Mouse (Mus musculus): ENCODE measurements around the gene Rnf11. TPM values are rescaled to one million over a fixed set of nuclear protein-coding genes. Genes with fewer than 3 reads are reported as not detected.

Gene Rnf11
- total and polyA plus RNA-seq, 3 experiments, result 8.6 to 8.7 TPM; not detected in 1

DNA sequence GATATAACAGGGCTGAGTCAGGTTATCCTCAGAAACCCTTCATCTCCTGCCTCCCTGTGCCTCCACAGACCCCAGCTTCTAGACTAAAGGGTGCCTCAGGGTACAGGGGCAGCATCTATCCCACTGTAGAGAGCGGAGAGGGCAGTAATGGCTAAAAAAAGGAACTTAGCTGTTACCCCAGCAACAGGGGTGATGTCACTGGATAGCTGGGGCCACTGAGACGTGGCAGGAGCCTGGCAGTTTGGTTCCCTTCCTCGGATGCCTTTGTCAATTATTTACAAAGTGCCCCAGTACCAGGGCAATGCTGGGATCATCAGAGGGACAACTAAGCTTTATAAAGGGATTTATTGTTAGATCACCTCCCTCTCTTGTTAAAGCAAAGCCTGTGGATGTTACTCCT, 65.5 kb downstream of the Rnf11 start:
- H3K36me3 ChIP-seq (ENCODE audit: control insufficient read depth in 1 of 2, insufficient read depth in 2 of 2, low read length in 2 of 2), result peaks cover 0 to 3% of the 10 kb centered on the region in 2 experiments; a peak in 1 of 4 replicates
- H3K9me3 ChIP-seq (replicated peaks; ENCODE audit: insufficient read depth, low read length), result no peaks in the 10 kb centered on the region
- H3K9ac ChIP-seq (ENCODE audit: control insufficient read depth, low read depth, low read length, poor library complexity, severe bottlenecking), result no peak overlapping the region
- H3K27ac ChIP-seq (ENCODE audit: control insufficient read depth, low read depth, low read length), result no peak overlapping the region
- no peak overlapping the region for H3K4me3 ChIP-seq (ENCODE audit: control insufficient read depth in 1 of 2, insufficient read depth in 1 of 2, low read depth in 2 of 2, low read length in 2 of 2)
- H3K4me1 ChIP-seq (ENCODE audit: control insufficient read depth in 1 of 2, insufficient read depth in 2 of 2, low read length in 2 of 2), result peaks cover 0 to 14% of the 10 kb centered on the region in 2 experiments; a peak in 1 of 4 replicates
- peak; percentile 45 for DNase-seq (ENCODE audit: low read depth, low spot score)
- TF ChIP-seq UBTF (IDR thresholded peaks at IDR 0.05; ENCODE audit: borderline replicate concordance, insufficient read depth, low read depth, low read length), result no peak
- no peak for TF ChIP-seq POLR2A (IDR thresholded peaks at IDR 0.05; ENCODE audit: control insufficient read depth in 1 of 2, insufficient read depth in 1 of 2, low read depth in 1 of 2, low read length in 2 of 2, poor library complexity in 1 of 2)
- TF ChIP-seq ETS1 (IDR thresholded peaks at IDR 0.05; ENCODE audit: low read depth, low read length), result no peak
- TF ChIP-seq EP300 (IDR thresholded peaks at IDR 0.05; ENCODE audit: low read depth in 1 of 2, low read length in 2 of 2), result no peak
- TF ChIP-seq TAL1 (IDR thresholded peaks at IDR 0.05; ENCODE audit: low read length), result no peak
- H3K79me2 ChIP-seq (ENCODE audit: control insufficient read depth, insufficient read depth, low read length, poor library complexity), result no peaks in the 10 kb centered on the region
- H3K27me3 ChIP-seq (ENCODE audit: control insufficient read depth in 1 of 2, insufficient read depth in 2 of 2, low read length in 2 of 2), result no peaks in the 10 kb centered on the region

DNA sequence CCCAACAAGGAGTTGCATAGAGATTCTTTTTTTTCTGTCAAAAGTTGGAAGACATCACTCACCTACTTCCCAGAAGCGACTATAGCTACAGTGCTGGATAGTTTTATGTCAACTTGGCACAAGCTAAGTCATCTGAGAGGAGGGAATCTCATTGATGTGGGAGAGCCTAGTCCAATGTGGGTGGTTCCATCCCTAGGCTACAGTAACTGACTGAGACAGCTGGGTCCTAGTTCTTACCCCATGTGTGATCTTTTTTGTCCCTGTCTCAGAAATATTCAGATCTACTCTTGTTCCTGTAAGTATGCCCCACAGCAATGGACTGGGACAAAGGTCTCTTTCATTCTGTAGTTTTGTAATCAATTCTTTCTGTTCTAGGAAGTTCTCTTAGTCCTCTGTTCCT, 66.5 kb downstream of the Rnf11 start:
- Histone ChIP-seq H3K4me3 (ENCODE audit: control insufficient read depth in 1 of 2, insufficient read depth in 1 of 2, low read depth in 2 of 2, low read length in 2 of 2) (no peak overlapping the region), H3K9ac (ENCODE audit: control insufficient read depth, low read depth, low read length, poor library complexity, severe bottlenecking) (no peak overlapping the region), H3K27me3 (ENCODE audit: control insufficient read depth in 1 of 2, insufficient read depth in 2 of 2, low read length in 2 of 2) (no peaks in the 10 kb centered on the region), H3K4me1 (ENCODE audit: control insufficient read depth in 1 of 2, insufficient read depth in 2 of 2, low read length in 2 of 2) (peaks cover 0 to 14% of the 10 kb centered on the region in 2 experiments; a peak in 1 of 4 replicates), H3K79me2 (ENCODE audit: control insufficient read depth, insufficient read depth, low read length, poor library complexity) (no peaks in the 10 kb centered on the region), H3K9me3 (replicated peaks; ENCODE audit: insufficient read depth, low read length) (no peaks in the 10 kb centered on the region), H3K27ac (ENCODE audit: control insufficient read depth, low read depth, low read length) (no peak overlapping the region), H3K36me3 (ENCODE audit: control insufficient read depth in 1 of 2, insufficient read depth in 2 of 2, low read length in 2 of 2) (peaks cover 0 to 5% of the 10 kb centered on the region in 2 experiments; a peak in 1 of 4 replicates)
- no peak for TF ChIP-seq ZMIZ1 (IDR thresholded peaks at IDR 0.05; ENCODE audit: low read depth, low read length)
- no peak for TF ChIP-seq NRF1 (IDR thresholded peaks at IDR 0.05; ENCODE audit: insufficient read depth, low read depth, low read length, poor library complexity, severe bottlenecking)
- no peak for TF ChIP-seq ZNF384 (IDR thresholded peaks at IDR 0.05; ENCODE audit: low read depth, low read length)
- no peak for TF ChIP-seq ETS1 (IDR thresholded peaks at IDR 0.05; ENCODE audit: low read depth, low read length)
- no peak for TF ChIP-seq EP300 (IDR thresholded peaks at IDR 0.05; ENCODE audit: low read depth in 1 of 2, low read length in 2 of 2)
- TF ChIP-seq POLR2AphosphoS2 (IDR thresholded peaks at IDR 0.05; ENCODE audit: low read length), result no peak
- TF ChIP-seq RAD21 (IDR thresholded peaks at IDR 0.05; ENCODE audit: low read depth, low read length), result no peak
- no peak for TF ChIP-seq MYC (IDR thresholded peaks at IDR 0.05; ENCODE audit: low read depth, low read length)
- no peak for TF ChIP-seq MYB (IDR thresholded peaks at IDR 0.05; ENCODE audit: low read depth, low read length)
- DNase-seq (ENCODE audit: low read depth, low spot score), result no peak

DNA sequence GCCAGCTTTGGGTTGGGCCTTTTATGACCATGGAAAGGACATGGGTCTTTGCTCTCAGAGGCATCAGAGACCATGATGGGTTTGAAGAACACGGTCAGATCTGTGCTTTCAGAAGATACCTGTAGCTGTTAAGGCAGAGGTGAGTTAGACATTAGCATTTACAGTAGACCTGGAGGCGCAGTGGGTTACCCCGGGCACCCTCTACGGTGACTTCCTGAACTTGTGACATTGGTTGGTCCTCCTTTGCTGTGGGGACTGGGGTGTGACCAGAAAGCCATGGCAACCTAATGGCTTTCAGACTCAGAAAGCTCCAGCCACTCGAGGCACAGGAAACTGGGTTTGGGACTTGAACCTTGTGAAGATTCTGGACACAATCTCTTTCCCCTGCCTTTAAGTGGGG, 72.3 kb downstream of the Rnf11 start:
- Histone ChIP-seq H3K4me3 (ENCODE audit: control insufficient read depth in 1 of 2, insufficient read depth in 1 of 2, low read depth in 2 of 2, low read length in 2 of 2) (no peak overlapping the region), H3K27me3 (ENCODE audit: control insufficient read depth in 1 of 2, insufficient read depth in 2 of 2, low read length in 2 of 2) (no peaks in the 10 kb centered on the region), H3K36me3 (ENCODE audit: control insufficient read depth in 1 of 2, insufficient read depth in 2 of 2, low read length in 2 of 2) (peaks cover 0 to 22% of the 10 kb centered on the region in 2 experiments; a peak in 2 of 4 replicates), H3K79me2 (ENCODE audit: control insufficient read depth, insufficient read depth, low read length, poor library complexity) (no peaks in the 10 kb centered on the region), H3K9ac (ENCODE audit: control insufficient read depth, low read depth, low read length, poor library complexity, severe bottlenecking) (no peak overlapping the region), H3K4me1 (ENCODE audit: control insufficient read depth in 1 of 2, insufficient read depth in 2 of 2, low read length in 2 of 2) (peaks cover 0 to 27% of the 10 kb centered on the region in 2 experiments; a peak in 3 of 4 replicates), H3K27ac (ENCODE audit: control insufficient read depth, low read depth, low read length) (no peak overlapping the region), H3K9me3 (replicated peaks; ENCODE audit: insufficient read depth, low read length) (no peaks in the 10 kb centered on the region)
- DNase-seq (ENCODE audit: low read depth, low spot score), result no peak
- TF ChIP-seq KAT2A (conservative IDR thresholded peaks at IDR 0.05; ENCODE audit: low read depth, low read length), result no peak
